Mouse (Mus musculus): ENCODE data around the gene Cchcr1. TPM values are rescaled to one million over a fixed set of nuclear protein-coding genes. Genes with fewer than 3 reads are reported as not detected.

The Cchcr1 gene
- polyA plus RNA-seq, 1 experiment from 2014 or later, result 2.4 TPM

Other genes starting within 250 kb of the Cchcr1 start
- gene H2-Q1, start 196.7 kb upstream of the Cchcr1 start, polyA plus RNA-seq (2014; fragmentation: Nextera tagmentation; extraction: Ambion mirVana), result 0.48 TPM in 1 of 2 replicates, not detected in the other
- gene H2-Q2, start 174.9 kb upstream of the Cchcr1 start, polyA plus RNA-seq (2014; fragmentation: Nextera tagmentation; extraction: Ambion mirVana), result 1.4 and 2.9 TPM in 2 replicates
- gene H2-Q4, start 137.5 kb upstream of the Cchcr1 start, polyA plus RNA-seq (2014; fragmentation: Nextera tagmentation; extraction: Ambion mirVana), result 0.55 and 0.90 TPM in 2 replicates
- 0.54 and 1.4 TPM in 2 replicates for gene H2-Q6, start 92.2 kb upstream of the Cchcr1 start, polyA plus RNA-seq (2014; fragmentation: Nextera tagmentation; extraction: Ambion mirVana)
- gene H2-Q7, start 77.9 kb upstream of the Cchcr1 start, polyA plus RNA-seq (2014; fragmentation: Nextera tagmentation; extraction: Ambion mirVana), result 4.3 and 5.5 TPM in 2 replicates
- gene H2-Q10, start 47.0 kb upstream of the Cchcr1 start, polyA plus RNA-seq (2014; fragmentation: Nextera tagmentation; extraction: Ambion mirVana), result 0.27 TPM in 1 of 2 replicates, not detected in the other
- not detected in 2 replicates for gene Pou5f1, start 11.1 kb upstream of the Cchcr1 start, polyA plus RNA-seq (2014; fragmentation: Nextera tagmentation; extraction: Ambion mirVana)
- gene Tcf19, start 276 bp upstream of the Cchcr1 start, polyA plus RNA-seq (2014; fragmentation: Nextera tagmentation; extraction: Ambion mirVana), result 8.9 and 10.6 TPM in 2 replicates
- 0.51 and 0.66 TPM in 2 replicates for gene Psors1c2, start 16.1 kb downstream of the Cchcr1 start, polyA plus RNA-seq (2014; fragmentation: Nextera tagmentation; extraction: Ambion mirVana)
- gene Cdsn, start 35.0 kb downstream of the Cchcr1 start, polyA plus RNA-seq (2014; fragmentation: Nextera tagmentation; extraction: Ambion mirVana), result 0.21 TPM in 1 of 2 replicates, not detected in the other
- not detected in 2 replicates for gene 2300002M23Rik, start 50.4 kb downstream of the Cchcr1 start, polyA plus RNA-seq (2014; fragmentation: Nextera tagmentation; extraction: Ambion mirVana)
- gene Sfta2, start 84.4 kb downstream of the Cchcr1 start, polyA plus RNA-seq (2014; fragmentation: Nextera tagmentation; extraction: Ambion mirVana), result not detected in 2 replicates
- not detected in 2 replicates for gene Gm9573, start 109.5 kb downstream of the Cchcr1 start, polyA plus RNA-seq (2014; fragmentation: Nextera tagmentation; extraction: Ambion mirVana)
- gene Mucl3, start 126.6 kb downstream of the Cchcr1 start, polyA plus RNA-seq (2014; fragmentation: Nextera tagmentation; extraction: Ambion mirVana), result not detected in 2 replicates
- gene Vars2, start 150.5 kb downstream of the Cchcr1 start, polyA plus RNA-seq (2014; fragmentation: Nextera tagmentation; extraction: Ambion mirVana), result 10.7 and 11.7 TPM in 2 replicates
- 20.7 and 21.0 TPM in 2 replicates for gene Gtf2h4, start 156.6 kb downstream of the Cchcr1 start, polyA plus RNA-seq (2014; fragmentation: Nextera tagmentation; extraction: Ambion mirVana)
- 48.6 and 65.6 TPM in 2 replicates for gene Ddr1, start 187.5 kb downstream of the Cchcr1 start, polyA plus RNA-seq (2014; fragmentation: Nextera tagmentation; extraction: Ambion mirVana)